Mouse (Mus musculus) spleen, embryonic (tissue): Measurements from ENCODE around the gene Kcnip2.

Experiments
- CTCF ChIA-PET: fragments of 350-600 bp; sonication (Branson Sonifier 250); formaldehyde crosslinking; loops from one replicate; lab custom pipeline; 2022; lab: Charles Lee

Gene Kcnip2

DNA sequence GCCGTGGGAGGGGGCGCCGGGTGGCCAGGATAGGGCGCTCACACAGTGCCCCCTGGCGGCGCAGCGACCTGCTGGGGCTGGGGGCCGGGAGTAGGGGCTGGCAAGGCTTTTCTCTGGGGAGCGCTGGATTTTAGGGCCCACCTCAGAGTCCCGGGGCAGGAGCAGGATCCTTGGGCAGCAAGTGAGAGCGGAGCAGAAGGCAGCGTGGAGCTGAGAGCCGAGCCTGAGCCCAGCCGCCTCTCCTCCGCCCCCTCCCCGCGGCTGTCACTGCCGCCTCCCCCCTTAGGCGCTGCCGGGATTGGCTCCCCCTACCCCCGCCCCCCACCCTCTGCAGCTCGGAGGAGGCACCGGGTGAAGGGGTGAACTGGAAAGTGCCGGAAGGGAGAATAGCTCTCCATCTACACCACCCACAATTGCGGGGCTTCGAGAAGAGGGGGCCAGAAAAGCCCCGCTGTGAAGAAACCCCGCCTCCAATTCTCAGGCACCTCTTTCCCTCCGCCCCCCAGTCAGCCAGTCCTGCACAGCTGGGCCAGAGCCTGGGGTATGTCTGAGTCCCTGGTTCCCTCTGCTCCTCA is at the start of gene Kcnip2:
TSS of gene Kcnip2 (minus strand) at position 231 of the 575 bp plus-strand sequence.
- CTCF ChIA-PET, result interaction anchor here (0.6 to 1.0 kb wide), 3 partner anchors 11 to 238 kb away, joined by 3 to 4 read pairs (median 3); no protein-coding TSS in a partner anchor

DNA sequence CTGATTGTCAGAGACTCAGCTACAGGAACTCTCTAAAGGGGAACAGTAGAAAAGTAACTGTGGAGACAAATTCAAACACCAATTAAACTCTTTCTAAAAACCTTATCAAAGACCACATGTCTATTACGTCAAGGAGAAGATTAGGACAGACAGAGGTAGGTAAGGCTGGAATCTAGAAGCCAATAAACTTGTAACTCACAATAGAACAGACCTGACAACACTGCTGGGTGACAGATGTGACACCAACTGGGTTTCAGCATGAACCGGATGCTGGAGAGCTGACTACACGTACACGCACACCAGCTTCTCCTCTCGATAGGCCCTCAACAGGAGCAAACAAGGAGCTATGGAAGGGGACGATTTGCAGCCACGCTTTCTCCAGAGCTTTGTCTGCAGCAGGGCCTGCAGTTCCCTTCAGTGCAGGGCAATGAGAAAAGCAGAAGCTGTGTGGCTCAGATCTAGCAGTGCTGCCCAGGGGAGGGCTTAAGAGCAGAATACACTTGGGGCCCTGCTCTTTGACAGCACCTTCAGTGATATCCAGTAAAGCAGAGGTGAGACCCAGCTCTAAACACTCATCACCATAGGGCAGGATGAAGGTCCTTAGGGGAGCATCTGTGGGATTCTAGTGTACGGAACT is 39.5 kb upstream of the Kcnip2 start:
- CTCF ChIA-PET, result no interaction called here

DNA sequence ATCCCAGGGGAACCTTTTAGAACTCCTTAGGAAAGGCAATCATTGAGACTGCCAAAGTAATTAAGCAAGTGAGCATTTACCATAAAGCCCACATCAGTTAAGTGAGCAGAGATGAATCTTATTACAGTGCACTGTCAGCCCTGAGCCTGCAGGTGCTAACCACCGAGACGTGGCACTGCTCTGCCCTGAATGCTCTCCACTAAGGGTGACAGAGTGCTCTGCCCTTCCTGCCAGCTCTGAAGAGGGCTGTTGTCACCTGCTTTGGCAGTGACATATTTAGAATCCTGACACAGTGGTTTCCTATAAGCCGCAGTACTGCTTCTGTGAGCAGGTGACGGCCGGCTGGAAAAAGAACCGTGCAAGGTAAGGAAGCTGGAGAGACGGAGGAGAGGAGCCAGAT is 38.7 kb upstream of the Kcnip2 start:
- CTCF ChIA-PET, result interaction anchor here (0.6 kb wide), 1 partner anchor 1162 kb away, joined by 3 read pairs; no protein-coding TSS in a partner anchor

DNA sequence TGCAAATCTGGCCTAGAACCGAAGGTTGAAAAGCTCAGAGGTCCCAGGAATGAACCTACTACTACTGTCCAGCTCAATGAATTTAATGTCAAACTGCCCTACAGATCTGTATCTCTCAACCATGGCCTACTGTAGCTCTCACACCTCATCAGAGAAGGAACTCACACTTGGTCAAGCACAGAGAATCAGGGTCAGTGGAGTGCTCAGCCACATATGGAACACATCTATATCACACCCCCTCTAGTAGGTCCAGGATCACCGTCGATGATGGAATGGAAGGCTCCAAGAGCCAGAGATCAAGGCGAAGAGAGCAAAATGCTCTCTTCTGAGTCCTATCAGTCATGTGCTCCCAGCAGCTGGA is 31.9 kb upstream of the Kcnip2 start:
- CTCF ChIA-PET, result no interaction called here

DNA sequence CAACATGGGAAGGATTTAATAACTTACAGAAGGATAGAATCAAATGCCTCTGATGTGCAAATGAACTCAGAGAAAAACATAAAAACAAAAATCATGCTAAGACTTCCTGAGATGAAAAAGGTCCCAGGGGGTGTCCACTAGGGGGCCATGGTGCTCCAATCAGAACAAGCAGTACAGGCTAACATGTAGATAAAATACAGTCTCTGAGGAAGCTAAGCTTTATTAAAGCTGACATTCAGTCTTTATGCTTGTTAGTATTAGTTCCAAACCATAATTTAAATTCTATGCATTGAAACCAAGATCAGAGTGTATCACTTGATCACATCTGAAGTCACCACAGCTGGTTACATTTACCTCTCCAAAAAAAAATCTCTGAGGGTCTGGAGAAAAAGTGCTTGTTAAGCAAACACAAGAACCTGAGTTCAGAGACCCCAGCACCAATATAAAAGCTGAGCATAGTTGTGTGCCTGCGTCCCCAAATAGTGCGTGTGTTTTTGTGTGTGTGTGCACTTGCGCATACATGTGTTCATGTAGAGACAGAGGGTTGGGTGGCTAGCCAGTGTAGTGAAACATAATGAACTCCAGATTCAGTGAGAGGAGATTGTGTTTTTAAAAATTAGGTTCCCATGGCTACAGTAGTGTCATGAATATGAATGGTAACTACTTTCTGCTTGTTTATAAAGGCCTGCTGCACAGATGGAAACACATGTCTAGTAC is 31.3 kb upstream of the Kcnip2 start:
- CTCF ChIA-PET, result interaction anchor here (0.6 to 0.7 kb wide), 2 partner anchors 11 to 263 kb away, joined by 5 to 6 read pairs; no protein-coding TSS in a partner anchor

DNA sequence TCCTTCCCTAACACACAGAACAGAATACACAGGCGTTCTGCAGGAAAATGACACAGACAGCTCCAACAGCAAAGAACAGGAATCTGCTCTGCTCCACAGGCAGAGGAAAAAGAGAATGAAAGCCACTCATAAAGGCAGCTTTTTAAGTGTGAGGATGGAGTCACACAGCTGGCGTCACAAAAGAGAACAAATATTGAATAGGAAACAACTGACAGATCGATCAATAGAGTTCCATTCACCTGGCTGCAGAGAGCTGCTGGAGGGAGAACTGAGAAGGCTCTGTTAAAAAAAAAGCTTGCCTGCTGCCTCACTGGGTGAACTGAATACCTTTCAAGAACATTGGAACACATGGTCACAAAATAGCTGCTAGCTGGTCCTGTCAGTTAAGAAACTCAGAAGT is 28.3 kb upstream of the Kcnip2 start:
- CTCF ChIA-PET, result interaction anchor here (0.5 kb wide), 1 partner anchor 63 kb away, joined by 4 read pairs; no protein-coding TSS in a partner anchor

DNA sequence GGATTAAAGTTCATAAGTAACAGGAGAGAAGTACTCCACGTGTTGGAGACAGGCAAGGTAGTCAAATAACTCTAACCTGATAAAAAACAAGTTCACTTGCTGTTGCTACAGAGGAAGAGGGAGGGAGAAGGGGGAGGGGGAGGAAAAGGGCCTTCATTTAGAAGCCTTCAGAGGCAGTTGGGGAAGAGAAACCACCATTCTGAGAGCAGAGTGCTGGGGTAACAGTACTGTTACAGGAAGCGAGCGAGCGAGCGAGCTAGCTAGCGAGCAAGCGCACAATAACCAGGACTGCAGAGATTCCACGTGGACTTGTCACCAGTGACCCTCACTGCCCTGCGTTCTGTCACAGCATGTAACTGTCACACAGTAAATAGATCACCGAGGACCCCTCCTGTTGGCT is 27.6 kb upstream of the Kcnip2 start:
- CTCF ChIA-PET, result interaction anchor here (0.5 kb wide), 1 partner anchor 62 kb away, joined by 4 read pairs; no protein-coding TSS in a partner anchor

DNA sequence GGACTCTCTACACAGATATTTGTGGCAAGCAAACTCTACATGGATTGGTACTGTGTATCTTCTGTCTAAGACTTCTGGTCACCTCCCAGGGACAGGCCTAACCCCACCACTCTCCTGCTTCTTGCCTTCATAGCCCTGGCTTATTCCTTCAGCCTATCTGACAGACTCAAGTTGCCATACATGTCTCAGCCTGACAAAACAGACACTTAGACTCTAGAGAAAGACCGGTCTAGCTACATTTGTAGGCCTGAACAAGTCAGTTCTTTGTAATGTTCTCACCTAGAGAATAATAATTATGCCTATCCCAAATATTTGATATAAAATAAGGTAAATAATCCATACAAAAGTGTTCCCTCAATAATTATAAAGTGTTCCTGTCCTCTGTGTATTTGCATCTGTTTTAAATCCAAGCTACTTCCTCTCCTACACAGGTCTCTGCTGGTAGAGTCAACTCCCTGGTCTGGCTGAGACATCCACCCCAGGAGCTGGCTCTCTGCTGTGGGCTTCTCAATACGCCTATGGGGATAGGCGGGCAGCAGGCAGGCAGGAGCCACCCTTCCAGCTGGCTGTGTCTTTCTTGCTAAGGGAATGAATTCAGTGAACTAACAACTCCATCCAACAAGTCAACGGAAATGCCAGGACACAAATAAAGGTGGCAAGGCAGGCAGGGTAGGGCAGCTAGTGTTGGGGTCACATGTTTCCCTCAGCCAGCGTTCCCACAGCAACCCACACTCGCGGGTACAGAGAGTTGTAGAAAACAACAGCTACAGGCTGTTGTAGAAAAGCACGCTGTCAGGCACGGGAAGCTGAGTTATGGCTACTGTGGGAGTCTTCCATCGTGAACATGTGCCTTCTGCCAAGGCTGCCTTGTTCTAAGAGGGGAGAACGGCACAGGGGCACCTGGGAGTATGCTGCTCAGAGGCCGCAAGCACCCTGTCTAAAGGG is 21.5 kb upstream of the Kcnip2 start:
- CTCF ChIA-PET, result no interaction called here

DNA sequence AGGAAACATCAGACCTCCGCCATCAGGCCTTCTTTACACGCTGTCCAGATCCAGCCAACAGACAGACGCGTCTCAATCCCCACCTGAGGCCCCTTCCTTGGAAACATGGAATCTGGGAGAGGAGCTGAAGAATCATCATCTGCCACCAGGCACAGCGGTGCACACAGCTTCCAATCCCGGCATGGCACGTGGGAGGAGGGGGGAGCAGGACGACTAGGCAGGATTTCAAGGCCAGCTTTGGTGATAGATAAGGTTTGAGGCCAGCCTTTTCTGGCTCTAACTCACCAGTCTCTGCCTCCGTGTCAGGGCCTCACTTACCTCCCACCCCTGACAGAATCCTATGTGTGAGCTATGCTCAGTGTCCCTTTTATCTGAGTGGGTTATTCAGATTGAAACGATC is 19.6 kb upstream of the Kcnip2 start:
- CTCF ChIA-PET, result no interaction called here

DNA sequence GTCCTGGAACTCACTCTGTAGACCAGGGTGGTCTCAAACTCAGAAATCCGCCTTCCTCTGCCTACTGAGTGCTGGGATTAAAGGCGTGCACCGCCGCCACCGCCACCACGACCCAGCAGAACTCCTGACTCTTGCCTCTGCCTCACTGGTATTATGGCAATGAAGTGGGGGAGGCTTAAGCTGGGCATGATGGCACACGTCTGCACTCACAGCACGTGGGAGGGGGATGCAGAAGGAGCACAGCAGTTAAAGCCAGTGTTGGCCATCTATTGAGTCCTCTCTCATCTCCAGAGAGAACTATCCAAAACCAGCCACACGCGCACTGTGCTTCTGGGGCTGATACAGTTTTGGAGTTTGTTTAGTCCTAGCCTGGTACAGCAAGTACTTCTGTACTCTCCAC is 17.8 kb upstream of the Kcnip2 start:
- CTCF ChIA-PET, result no interaction called here

DNA sequence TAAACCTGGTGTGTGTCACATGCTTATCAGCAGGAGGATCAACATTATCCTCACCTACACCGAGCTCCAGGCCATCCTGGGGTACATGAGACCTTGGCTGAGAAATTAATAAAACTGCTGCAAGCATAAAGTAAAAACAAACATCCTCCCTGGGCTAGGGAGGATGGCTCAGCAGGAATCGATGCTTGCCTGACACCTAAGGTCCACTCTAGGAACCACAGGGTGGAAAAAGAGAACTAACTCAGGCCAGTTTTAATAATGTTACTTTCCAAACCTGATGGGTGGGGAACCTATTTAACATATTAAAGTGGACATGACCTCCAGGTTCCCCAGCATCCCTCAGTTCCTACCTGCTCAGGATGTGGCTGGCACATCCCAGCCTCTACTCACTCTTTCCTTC is 14.8 kb upstream of the Kcnip2 start:
- CTCF ChIA-PET, result no interaction called here

DNA sequence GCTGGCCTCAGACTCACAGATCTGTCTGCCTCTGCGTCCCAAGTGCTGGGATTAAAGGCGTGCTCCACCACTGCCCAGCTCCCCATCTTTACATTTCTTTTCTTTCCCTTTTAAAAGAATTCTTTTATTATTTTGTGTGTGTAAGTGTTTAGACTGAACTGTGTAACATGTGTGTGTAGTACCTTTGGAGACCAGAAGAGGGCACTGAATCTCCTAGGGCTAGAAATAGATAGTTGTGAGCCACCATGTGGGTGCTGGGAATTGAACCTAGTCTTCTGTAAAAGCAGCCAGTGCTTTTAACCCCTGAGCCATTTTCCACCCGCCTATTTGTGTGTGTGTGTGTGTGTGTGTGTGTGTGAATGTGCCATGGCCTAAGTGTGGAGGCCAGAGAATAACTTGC is 11.9 kb upstream of the Kcnip2 start:
- CTCF ChIA-PET, result no interaction called here

DNA sequence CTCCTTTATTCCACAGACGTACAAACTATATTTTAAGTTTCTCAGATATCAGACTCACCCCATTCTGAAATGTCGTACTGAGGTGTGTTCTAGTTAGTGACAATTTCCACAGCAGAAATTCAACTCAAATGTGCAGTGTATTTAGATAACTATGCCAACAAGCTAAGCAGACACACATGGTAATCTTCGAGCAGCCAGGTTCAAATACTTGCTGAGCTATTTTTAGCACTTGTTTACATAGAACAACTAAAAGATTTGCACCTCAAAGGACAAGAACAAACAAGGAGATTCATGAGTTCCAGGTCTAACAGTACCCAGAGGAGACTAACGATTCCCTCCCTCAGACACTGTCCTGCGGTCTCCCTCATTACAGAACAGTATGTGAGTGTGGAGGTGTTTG is 11.3 kb upstream of the Kcnip2 start:
- CTCF ChIA-PET, result interaction anchor here (0.5 to 0.7 kb wide), 3 partner anchors 12 to 124 kb away, joined by 3 to 5 read pairs (median 3); no protein-coding TSS in a partner anchor

DNA sequence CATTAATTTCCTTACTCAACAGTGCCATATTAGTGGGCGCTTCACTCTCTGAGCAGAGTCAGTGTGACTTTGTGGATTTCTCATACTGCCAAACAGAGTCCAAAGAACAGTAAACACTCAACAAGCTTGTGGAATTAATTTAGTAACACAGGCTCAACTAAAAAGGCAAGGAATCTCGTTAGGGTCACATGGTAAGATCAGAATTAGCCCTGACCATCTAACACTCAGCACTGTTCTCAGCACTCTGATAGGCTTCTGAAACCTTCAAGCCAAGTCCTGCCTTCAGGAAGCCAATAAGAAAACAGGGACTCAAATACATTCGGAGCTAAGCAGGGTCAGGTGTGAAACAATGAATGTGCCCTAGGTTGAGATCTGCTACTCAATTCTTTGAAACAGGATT is 10.3 kb upstream of the Kcnip2 start:
- CTCF ChIA-PET, result no interaction called here

DNA sequence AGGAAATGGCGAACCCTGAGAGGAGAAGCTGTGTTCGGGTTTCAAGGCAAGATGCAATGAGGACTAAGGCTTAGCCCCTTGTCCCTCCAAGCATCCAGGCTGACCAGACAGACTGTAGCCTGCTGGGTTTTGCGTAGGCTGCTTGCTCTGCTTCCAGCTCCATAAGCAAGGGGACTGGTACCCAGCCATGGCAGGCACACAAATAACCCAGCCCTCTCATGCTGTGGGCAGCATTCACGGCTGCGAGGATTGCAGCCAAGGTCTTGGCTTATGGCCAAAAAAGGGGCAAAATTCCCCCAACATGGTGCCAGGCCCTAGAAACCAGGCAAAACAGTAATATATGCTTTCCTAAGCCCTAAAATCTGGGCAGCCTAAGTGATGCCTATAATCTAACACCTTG is 6.0 kb upstream of the Kcnip2 start:
- CTCF ChIA-PET, result no interaction called here

DNA sequence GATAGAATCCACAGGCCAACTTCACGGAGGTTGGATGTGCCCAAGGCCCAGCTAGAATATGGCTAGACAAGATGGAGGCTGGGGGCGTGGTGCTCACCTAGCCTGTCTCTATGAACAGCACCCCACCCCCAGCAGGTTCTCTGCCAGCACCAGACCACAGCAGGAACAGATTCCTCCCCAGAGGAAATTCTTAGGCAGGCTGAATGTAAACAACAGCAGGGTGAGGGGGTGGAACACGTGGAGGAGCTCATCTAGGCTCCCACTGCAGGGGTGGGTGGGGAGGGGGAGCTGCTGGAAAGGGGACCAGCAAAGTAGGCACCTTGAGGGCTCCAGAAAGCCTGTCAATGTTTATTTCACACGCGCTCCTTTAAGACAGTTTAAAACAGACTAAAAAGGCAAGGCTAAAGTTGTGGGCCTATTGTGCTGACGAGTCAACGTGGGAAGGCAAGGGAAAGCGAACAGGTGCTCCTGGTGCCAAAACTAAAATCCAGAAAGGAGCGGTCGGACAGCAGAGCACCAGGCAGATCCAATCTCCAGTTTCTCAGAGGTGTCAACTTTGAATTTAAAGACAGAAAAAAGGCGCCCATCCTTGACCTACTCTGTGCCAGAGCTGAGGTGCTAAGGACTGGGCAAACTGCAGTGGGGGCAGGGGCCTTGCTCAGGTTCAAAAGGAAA is 2.1 kb upstream of the Kcnip2 start:
- CTCF ChIA-PET, result interaction anchor here (0.6 kb wide), 2 partner anchors 33 to 56 kb away, joined by 4 to 5 read pairs; no protein-coding TSS in a partner anchor

DNA sequence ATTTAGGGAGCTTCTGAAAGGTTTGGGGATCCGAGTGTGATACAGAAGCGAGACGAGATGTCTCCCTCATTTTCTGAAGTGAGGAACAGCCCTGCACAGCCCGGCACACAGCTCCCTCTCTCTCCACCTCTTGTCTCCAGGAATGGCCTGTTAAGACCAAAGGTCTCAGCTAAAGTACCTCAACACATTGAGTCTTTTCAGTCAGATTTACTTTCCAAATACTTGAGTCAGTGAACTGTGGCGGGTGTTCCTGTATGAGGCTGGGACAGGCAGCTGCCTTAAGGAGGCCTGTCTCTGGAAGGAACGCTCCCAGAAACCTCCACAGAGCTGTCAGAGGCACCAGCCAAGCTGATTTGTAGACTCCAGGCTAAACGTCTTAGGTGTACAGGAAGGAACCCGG is 866 bp upstream of the Kcnip2 start:
- CTCF ChIA-PET, result interaction anchor here (1.0 kb wide), 1 partner anchor 198 kb away, joined by 3 read pairs; no protein-coding TSS in a partner anchor

DNA sequence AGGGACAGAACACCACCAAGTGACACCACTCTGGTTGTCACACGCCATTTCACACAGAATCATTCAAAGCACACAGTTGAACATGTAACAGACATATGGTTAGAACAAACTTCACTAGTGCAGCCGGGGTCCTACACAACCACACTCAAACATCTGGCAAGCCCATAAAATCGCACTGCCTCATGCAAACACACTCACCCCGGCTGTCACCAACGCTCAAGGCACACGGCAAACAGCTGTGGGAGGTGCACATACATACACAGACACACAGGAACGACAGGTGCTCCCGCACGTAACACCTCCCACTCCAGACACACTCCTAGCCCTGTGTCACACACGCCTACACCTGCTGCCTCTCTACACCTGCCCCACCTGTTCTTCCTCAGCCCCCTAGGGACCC is 691 bp downstream of the Kcnip2 start:
- CTCF ChIA-PET, result interaction anchor here (0.6 kb wide), 1 partner anchor 12 kb away, joined by 3 read pairs; no protein-coding TSS in a partner anchor

DNA sequence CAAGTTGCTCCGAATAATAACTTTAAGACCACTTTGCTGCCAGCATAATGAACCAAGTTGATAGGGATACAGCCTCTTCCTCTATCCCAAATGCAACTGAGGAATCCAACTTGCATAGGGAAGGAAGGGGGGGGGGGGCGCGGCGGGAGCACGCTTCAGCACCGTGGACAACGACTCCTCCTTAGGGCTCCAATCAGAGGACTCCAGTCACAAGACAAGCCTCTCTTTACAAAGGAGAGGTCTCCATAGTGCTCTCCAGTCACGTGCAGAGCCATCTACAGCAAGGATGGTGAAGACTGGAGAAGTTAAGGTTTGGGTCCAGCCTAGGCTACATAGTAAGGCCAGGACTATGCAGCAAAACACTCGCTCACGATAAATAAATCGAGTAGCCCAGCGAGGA is 2.1 kb downstream of the Kcnip2 start:
- CTCF ChIA-PET, result interaction anchor here (0.5 to 0.6 kb wide), 2 partner anchors 201 to 440 kb away, joined by 5 to 6 read pairs; no protein-coding TSS in a partner anchor

DNA sequence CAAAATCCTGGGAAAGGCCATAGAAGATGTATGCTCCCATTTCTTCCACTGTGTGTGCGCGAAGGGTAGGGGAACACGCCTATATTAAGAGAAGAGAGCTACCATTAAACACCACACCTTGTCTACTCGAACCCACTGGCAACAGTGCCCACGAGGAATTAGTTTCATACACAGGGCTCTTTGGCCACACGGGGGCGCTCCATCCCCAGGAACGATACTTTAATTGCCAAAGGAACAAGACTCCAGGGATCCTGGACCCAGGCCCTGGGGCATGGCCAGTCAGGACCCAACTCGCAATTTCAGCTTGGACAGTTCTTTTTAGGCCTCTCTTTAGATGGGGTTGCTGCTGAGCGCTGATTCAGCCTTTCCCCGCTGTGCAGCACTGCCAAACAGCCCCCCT is 2.6 kb downstream of the Kcnip2 start:
- CTCF ChIA-PET, result interaction anchor here (0.5 to 0.6 kb wide), 2 partner anchors 201 to 441 kb away, joined by 5 to 6 read pairs; no protein-coding TSS in a partner anchor
